Mouse (Mus musculus) retina, embryonic 14.5 days (tissue): ENCODE measurements at regions not wholly inside any gene's neighbourhood (a gene's known extent, or its start where the extent isn't known, plus 50 kb on each side); places are given as distances from the start of the nearest gene placed in this dataset.

ENCODE experiments used
- DNase-seq: peaks from one replicate; pipeline ENCODE4 v3.0.0-alpha.2; 2015; ENCODE audit warnings: low spot score

DNA sequence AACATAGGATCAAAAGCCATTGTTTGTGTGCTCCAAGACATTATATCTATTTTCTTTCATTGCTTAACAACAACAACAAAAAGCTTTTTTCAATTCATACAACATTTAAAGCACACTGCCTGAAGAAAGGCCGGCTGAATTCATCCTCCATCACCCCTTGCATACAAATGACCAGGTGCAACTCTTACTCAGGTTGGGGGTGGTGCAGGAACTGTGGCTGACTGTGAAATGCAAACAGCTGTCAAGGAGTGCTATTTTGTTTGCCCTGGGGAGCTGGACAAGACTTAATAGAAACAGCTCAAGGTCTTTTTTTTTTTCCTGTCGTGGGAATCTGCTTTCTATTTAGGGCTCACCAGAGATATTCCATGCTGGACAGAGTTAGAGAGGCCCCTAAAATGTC, 406.6 kb upstream of the Cldn34d start:
- no peak for DNase-seq

DNA sequence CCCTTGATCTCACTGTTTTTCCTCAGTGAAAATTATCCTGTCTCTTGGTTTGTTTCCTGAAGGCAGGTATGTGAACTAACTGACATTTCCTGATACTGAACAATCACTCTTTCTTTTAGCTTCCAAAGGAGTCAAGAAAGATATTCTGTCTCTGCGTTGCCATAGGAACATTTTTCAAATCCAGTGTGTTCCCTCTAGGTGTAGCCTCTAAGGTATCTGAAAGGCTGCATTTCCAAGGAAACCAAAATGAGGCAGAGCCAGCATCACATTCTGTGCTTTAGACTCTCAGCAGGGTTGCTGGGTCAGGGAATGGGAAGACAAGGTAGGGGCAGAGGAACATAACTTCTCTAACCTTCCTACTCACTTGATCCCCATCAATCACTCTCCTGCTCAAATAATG, 411.2 kb upstream of the Cldn34d start:
- no peak for DNase-seq

DNA sequence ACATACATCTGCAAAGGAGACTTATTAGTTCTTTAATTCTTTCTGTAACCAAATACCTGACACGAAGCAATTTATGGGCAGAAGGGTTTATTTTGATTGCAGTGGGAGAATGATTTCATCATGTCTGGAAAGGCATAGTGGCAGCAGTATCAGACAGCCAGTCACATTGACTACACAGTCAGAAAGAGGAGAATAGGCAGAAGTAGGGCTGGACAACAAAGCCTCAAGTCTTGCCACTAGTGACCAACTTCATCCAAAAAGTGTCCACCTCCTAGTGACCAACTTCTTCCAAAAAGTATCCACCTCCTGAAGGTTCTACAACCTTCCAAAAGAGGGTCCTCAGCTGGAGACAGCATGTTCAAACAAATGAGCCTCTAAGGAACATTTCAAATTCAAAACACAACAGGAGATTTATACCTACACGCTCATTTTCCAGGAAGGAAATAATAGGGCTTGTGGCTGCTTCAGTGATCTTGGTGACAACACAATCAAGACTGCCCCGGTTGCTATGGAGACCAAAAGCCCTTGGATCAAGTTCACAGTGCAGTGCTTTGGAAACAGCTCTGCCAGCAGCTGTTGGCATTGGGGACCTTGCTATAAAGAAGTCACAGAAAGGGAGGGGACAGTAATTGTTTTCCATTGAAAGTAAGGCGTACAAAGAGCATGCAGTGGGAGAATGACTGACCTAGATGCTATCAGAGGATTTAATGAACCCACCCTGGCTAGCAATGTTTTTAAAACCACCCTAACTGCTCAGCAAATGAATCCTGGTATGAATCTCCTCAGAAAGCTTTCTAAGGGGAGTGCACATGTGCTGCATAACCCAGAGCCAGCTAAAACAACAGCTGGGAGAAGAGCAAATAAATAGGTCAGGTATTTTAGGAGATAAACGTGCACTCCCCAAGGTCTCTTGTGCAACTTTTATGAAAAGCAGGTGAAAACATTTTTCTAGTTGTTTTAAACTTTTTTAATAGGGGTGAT, 448.0 kb upstream of the Cldn34d start:
- peak; percentile 74 for DNase-seq

DNA sequence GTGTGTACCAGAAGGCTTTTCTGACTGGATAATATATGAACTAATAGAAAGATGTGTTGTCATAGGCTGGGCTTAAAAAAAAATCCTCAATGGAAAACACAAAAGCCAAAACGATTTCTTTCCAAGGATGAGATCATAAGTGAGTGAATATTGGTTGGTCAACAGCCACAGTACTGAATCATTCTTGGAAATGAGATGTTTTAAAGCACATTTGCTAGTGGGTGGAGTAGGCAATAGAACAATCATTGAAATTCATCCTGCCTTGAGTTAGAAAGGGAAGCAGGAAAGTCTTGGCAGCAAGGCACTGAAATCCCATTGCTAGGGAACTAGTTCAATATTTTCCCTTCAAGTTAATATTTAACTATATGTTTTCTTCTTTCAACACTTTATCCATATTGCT, 449.3 kb upstream of the Cldn34d start:
- no peak for DNase-seq

DNA sequence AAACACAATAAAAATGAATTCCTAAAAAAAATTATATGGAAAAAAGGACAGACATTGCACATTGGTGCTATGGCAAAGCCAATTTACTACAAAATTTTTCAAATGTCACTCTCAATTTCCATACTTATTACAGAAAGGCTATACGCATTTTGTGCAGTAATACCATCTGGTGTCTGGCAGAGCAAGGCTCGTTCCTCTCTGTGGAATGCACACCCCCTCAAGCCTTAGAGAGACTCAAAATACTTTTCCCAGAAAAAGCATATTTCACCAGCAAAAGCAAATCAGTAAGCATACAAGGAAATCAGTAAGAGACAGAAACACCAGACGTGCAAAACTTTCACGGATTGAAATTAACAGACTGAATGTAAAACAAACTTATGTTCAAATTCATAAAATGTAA, 431.0 kb upstream of the Tbl1x start:
- DNase-seq, result no peak

DNA sequence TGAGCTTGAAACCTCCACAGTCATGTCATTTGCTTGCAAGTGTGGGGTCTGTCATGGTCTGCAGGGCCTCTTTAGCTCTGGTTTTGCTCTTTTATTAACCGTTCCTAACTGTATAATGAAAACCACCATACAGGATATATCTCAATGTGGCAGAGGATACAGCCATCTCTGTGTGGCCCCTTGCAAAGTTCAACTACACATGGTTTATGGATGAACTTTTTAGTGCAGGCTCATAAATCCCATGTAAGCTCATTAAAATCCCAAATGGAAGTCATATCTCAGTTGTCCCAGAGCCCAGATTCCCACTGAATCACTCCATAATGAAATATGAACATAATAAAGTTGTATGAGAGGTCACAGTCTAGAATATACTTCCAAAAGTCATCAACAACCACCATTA, 428.1 kb upstream of the Tbl1x start:
- DNase-seq, result no peak

DNA sequence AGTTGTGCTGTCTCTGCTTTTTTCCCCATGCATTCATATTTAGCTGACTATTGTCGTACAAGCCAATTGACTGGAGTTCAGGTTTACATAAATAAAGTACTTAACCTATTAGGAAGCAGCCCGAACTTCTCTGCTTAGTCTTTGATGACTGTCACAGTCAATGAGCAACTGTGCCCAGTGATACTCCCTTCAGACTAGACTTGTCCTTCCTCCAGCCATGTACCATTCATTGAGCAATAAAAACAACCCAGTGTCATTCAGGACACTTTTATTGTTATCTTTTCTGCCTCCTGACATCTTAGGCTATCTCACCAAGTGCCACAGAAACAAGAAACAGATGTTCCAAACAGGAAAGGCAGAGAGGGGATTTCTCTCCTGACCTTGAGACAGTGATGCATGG, 389.1 kb upstream of the Tbl1x start:
- DNase-seq, result no peak
